Mouse (Mus musculus) large intestine, adult 2 months (tissue): Measurements from ENCODE around the gene Pnmal1. TPM values are rescaled to one million over a fixed set of nuclear protein-coding genes. Genes with fewer than 3 reads are reported as not detected.

ENCODE experiments used
- DNase-seq: peaks from one replicate; pipeline ENCODE4 v3.0.0-alpha.2; 2012; ENCODE audit warnings: low read depth, low spot score
- WGBS: fragments of 180-500 bp; shearing (Covaris S2); methylation state at CpG from one replicate; pipeline ENCODE4 v1.1.7; 2018; 5-methylcytosine and 5-hydroxymethylcytosine counted together
- polyA plus RNA-seq: library from polyadenylated mRNA; depleted of rRNA; stranded (reverse); fragments of >200 nt; gene quantifications from 2 replicates; pipeline ENCODE4 v1.2.3, GENCODE M21; 2012; rRNA removed

The Pnmal1 gene
- polyA plus RNA-seq, 1 experiment, result 0.43 TPM

DNA sequence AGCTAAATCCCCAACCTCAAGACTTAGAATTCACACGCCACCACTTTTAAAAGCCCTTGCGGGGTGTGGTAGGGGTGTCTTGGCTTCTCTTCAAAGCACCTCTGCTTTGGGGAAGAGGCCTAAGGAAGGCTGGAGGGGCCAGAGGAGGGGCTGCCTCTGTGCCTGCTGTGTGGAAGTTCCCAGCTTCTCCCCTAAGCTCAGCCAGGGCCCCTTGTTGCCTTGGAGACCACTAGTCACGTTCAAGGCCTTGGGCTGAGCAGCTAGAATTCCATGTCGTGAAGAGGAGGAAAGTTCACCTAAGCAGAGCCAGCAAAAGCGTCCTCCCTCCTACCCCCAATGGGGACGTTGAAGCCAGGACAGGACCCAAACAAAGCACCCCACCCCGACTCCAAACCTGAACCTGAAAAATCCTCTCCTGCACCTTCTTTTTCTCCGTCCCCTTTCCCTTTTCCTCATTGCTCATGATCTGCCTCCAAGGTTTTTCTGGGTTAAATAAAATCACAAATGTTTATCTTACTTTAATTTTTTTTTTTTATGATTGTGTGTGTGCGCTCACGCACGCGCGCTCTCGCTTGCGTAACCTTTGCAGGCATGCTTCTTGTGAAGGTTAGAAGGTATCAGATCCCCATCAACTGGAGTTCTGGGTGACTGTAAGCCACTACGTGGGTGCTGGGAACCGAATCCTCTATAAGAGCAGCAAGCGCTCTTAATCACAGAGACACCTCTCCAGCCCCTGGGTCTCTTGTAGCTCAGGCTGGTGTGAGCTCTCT is 32.4 kb downstream of the Pnmal1 start:
- DNase-seq, result no peak
- WGBS, result 33% methylated on average over 18 of the region's 18 CpGs

GRCm38 (mm10) chr7:16992451-16992807 is 33.0 kb downstream of the Pnmal1 start, which contains the start of gene Ccdc8:
TSS of gene Ccdc8 (plus strand) at chr7:16992708.
- no peak for DNase-seq
- WGBS, result 90% methylated on average over 5 of the region's 5 CpGs

DNA sequence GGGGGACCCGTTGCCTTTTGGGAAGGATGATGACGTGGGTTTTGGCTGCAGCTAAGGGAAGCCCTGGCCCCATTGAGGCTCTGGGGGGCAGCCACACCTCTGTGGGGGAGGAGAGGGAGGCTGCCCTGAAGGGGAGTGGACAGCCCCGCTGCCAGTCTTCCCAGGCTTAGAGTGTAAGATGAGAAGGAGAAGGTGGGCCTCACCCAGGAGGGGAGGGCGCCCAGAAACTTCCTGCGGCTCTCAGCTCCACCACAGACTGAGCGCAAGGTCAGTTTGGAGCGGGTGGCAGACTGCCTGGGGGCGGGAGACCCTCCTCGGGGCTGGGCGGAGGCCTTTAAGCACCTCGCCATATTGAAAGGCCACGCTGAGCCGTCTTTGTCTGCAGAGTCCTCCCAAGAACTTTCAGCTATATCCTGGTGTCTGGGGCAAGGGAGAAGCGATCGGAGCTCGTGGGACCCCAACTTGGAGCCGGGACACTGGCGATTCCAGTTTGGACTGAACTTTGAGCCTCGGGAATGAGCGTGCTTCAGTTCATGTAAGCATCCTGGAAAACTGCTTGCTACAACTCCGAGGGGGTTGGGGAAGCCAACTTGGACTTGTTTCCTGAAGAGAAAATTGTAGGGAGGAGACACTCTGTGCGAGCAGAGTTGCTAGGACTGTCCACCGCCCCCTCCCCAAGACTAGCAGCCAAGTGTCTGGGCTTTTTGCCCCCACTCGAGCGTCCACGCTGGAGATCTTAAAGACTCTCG is 34.3 kb downstream of the Pnmal1 start:
- DNase-seq, result no peak
- 17% methylated on average over 27 of the region's 27 CpGs for WGBS

- 18% methylated on average over 20 of the region's 20 CpGs for WGBS
- DNase-seq, result no peak
Observed at GRCm38 (mm10) chr7:16994400-16994799, 34.9 kb downstream of the Pnmal1 start.

DNA sequence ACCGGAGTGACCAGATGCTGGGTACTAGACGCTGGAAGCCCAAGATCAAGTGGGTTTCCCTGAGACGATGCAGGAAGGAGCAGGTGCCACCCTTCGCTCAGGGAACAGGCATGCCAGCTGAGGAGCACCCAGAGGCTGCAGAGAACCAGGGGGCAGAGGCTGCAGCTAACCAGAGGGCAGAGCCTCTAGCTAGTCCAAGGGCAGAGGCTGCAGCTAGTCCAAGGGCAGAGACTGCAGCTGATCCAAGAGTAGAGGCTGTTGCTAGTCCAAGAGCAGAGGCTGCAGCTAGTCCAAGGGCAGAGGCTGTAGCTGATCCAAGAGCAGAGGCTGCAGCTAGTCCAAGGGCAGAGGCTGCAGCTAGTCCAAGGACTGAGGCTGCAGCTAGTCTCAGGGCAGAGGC is 35.9 kb downstream of the Pnmal1 start:
- WGBS, result 67% methylated on average over 4 of the region's 4 CpGs
- no peak for DNase-seq

DNA sequence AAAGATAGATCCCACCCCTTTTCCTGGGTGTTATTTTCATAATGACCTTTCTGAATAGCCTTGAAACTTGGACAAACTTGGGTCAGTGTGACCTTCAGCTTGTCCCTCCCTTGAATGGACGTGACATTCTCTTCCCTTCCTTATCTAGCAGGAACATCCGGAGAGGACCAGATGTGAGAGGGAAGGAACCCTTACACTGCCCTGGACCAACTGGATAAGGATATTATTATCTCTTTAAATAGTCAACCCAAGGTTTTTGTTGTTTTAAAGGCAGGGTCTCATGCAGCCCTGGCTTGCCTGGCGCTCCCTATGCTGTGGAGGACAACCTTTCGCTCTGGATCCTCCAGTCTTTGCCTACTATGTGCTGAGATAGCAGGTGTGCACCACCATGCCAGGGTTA is 39.8 kb downstream of the Pnmal1 start:
- 63% methylated on average over 4 of the region's 4 CpGs for WGBS
- DNase-seq, result no peak

- DNase-seq, result no peak
Observed at GRCm38 (mm10) chr7:16999650-17000049, 40.2 kb downstream of the Pnmal1 start.

DNA sequence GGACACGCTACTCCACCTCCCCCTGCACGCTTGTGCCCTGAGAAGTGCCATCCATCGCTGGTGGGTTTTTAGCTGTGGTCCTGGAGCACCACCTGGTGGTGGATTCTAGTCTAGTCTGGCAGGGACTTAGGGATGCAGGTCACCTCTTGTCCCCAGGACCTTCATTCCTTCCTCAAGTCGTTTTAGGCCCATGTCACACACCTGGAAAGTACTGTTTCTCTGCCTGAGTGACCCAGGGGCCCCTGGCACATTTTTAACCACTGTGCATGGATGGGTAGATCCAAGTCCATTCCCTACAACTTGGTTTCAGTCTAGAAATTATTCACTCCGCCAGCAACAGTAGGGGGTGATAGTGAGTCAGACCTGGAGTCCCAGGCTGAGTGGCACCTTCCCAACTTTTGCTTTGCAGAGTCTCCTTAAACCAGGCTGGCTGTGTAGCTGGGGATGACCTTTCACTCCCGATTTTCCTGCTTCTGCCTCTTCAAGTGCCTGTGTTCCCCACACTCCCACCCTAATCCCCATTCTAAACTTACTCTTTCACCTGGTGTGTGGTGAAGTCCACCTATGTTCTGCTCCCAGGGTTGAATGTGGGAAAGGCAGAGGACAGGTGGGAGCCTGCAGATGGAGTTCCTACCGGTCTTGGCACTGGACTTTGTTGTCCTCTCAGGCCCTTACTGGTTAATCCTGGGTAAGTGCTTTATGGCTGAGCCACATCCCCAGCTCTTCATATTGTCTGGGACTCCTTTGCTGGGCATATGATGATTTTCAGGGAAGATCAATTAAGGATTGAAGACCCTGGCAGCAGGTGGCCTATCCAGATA is 43.1 kb downstream of the Pnmal1 start:
- 5% methylated on average over 7 of the region's 7 CpGs for WGBS
- DNase-seq, result no peak

More at GRCm38 (mm10) chr7:16999650-17000049, 40.2 kb downstream of the Pnmal1 start:
- 26% methylated on average over 4 of the region's 4 CpGs for WGBS

GRCm38 (mm10) chr7:17003230-17003960 is 43.9 kb downstream of the Pnmal1 start:
- 23% methylated on average over 7 of the region's 7 CpGs for WGBS
- DNase-seq, result no peak

GRCm38 (mm10) chr7:17004716-17005115 is 45.2 kb downstream of the Pnmal1 start:
- DNase-seq, result no peak
- WGBS, result 34% methylated on average over 7 of the region's 7 CpGs

GRCm38 (mm10) chr7:17007300-17007699 is 47.8 kb downstream of the Pnmal1 start:
- no peak for DNase-seq
- WGBS, result 44% methylated on average over 4 of the region's 4 CpGs

GRCm38 (mm10) chr7:17009326-17010009 is 50.0 kb downstream of the Pnmal1 start:
- no peak for DNase-seq
- 83% methylated on average over 16 of the region's 16 CpGs for WGBS

GRCm38 (mm10) chr7:17010010-17010347 is 50.5 kb downstream of the Pnmal1 start:
- WGBS, result 72% methylated on average over 5 of the region's 5 CpGs
- DNase-seq, result no peak

GRCm38 (mm10) chr7:17011909-17012590 is 52.6 kb downstream of the Pnmal1 start:
- WGBS, result 89% methylated on average over 7 of the region's 7 CpGs
- no peak for DNase-seq

Other genes starting within 250 kb of the Pnmal1 start
- gene Ceacam9, start 237.8 kb upstream of the Pnmal1 start, polyA plus RNA-seq, result 0.08 TPM in 1 of 2 replicates, not detected in the other
- 431 and 452 TPM in 2 replicates for gene Ap2s1, start 221.3 kb upstream of the Pnmal1 start, polyA plus RNA-seq
- 82.4 and 114 TPM in 2 replicates for gene Slc1a5, start 178.3 kb upstream of the Pnmal1 start, polyA plus RNA-seq
- 100.0 and 115 TPM in 2 replicates for gene Strn4, start 143.8 kb upstream of the Pnmal1 start, polyA plus RNA-seq
- gene Fkrp, start 142.9 kb upstream of the Pnmal1 start, polyA plus RNA-seq, result 11.7 and 15.7 TPM in 2 replicates
- gene Prkd2, start 116.8 kb upstream of the Pnmal1 start, polyA plus RNA-seq, result 23.6 and 32.4 TPM in 2 replicates
- 10.9 and 12.4 TPM in 2 replicates for gene Dact3, start 84.4 kb upstream of the Pnmal1 start, polyA plus RNA-seq
- 3.1 and 3.6 TPM in 2 replicates for gene Gng8, start 67.9 kb upstream of the Pnmal1 start, polyA plus RNA-seq
- 1.5 and 1.7 TPM in 2 replicates for gene Ptgir, start 53.2 kb upstream of the Pnmal1 start, polyA plus RNA-seq
- gene Calm3, start 35.6 kb upstream of the Pnmal1 start, polyA plus RNA-seq, result 442 and 456 TPM in 2 replicates
- gene Pnmal2, start 15.0 kb upstream of the Pnmal1 start, polyA plus RNA-seq, result 1.2 and 2.3 TPM in 2 replicates
- gene Gm42372, start 23.4 kb downstream of the Pnmal1 start, polyA plus RNA-seq, result 0.15 and 0.16 TPM in 2 replicates
- gene Ccdc8, start 33.0 kb downstream of the Pnmal1 start, polyA plus RNA-seq, result 1.0 and 1.1 TPM in 2 replicates
- gene Ppp5c, start 68.2 kb downstream of the Pnmal1 start, polyA plus RNA-seq, result 198 and 205 TPM in 2 replicates
- 0.70 and 0.71 TPM in 2 replicates for gene Hif3a, start 102.7 kb downstream of the Pnmal1 start, polyA plus RNA-seq
- gene Psg16, start 114.4 kb downstream of the Pnmal1 start, polyA plus RNA-seq, result 0.02 TPM in 1 of 2 replicates, not detected in the other
- gene Ceacam3, start 190.6 kb downstream of the Pnmal1 start, polyA plus RNA-seq, result not detected in 2 replicates
- not detected in 2 replicates for gene Psg29, start 243.8 kb downstream of the Pnmal1 start, polyA plus RNA-seq